Comparison of ENCODE assay signal across 13 mouse cellular contexts in genomic region chr4:89881083-89881482, GRCm38 (mm10).
DNase-seq lines count a peak whose midpoint lies in the region; ATAC-seq and TF ChIP-seq lines count a peak whose summit lies in the region.
"Had no signal": no experiment of that assay in that cellular context is flagged by ENCODE, and none has a peak within 500 bp of the region (broad histone marks: within the 10 kb centered on the region; RNA-seq: fewer than 3 reads in every experiment).

No protein-coding gene starts in this region.

- no peaks in the 10 kb centered on the region for H3K27me3 ChIP-seq in hindbrain, embryonic 11.5 days (ENCODE audit: control insufficient read depth, insufficient read depth, low read length)
- no peaks in the 10 kb centered on the region for H3K27me3 ChIP-seq in hindbrain, embryonic 12.5 days
- H3K27me3 ChIP-seq in MEL (ENCODE audit: control insufficient read depth in 1 of 2, insufficient read depth in 2 of 2, low read length in 2 of 2): no peaks in the 10 kb centered on the region
- no peaks in the 10 kb centered on the region for H3K27me3 ChIP-seq in heart, embryonic 10.5 days (ENCODE audit: insufficient read depth, poor library complexity, severe bottlenecking)
- H3K27me3 ChIP-seq: embryonic facial prominence, embryonic 13.5 days; heart, embryonic 13.5 days had no signal

- TF ChIP-seq EP300 in MEL (IDR thresholded peaks at IDR 0.05; ENCODE audit: low read depth in 1 of 2, low read length in 2 of 2): no peak

- no peak overlapping the region for H3K4me2 ChIP-seq in hindbrain, embryonic 11.5 days (replicated peaks; ENCODE audit: low read depth, low read length)
- no peak overlapping the region for H3K4me2 ChIP-seq in hindbrain, embryonic 12.5 days (replicated peaks)
- H3K4me2 ChIP-seq: embryonic facial prominence, embryonic 13.5 days; heart, embryonic 13.5 days had no signal

- H3K4me1 ChIP-seq in hindbrain, embryonic 11.5 days (replicated peaks; ENCODE audit: control insufficient read depth, insufficient read depth, low read length): no peaks in the 10 kb centered on the region
- no peaks in the 10 kb centered on the region for H3K4me1 ChIP-seq in hindbrain, embryonic 12.5 days
- H3K4me1 ChIP-seq in MEL (ENCODE audit: control insufficient read depth in 1 of 2, insufficient read depth in 2 of 2, low read length in 2 of 2): no peaks in the 10 kb centered on the region
- H3K4me1 ChIP-seq in heart, embryonic 10.5 days: no peaks in the 10 kb centered on the region
- H3K4me1 ChIP-seq: embryonic facial prominence, embryonic 13.5 days; heart, embryonic 13.5 days had no signal

- TF ChIP-seq RAD21 in MEL (IDR thresholded peaks at IDR 0.05; ENCODE audit: low read depth, low read length): peak; percentile 30

- no peak for TF ChIP-seq POLR2A in MEL (IDR thresholded peaks at IDR 0.05; ENCODE audit: control insufficient read depth in 1 of 2, insufficient read depth in 1 of 2, low read depth in 1 of 2, low read length in 2 of 2, poor library complexity in 1 of 2)

- no peak overlapping the region for H3K27ac ChIP-seq in hindbrain, embryonic 11.5 days (ENCODE audit: low read depth, low read length)
- H3K27ac ChIP-seq in hindbrain, embryonic 12.5 days: no peak overlapping the region
- no peak overlapping the region for H3K27ac ChIP-seq in MEL (ENCODE audit: control insufficient read depth, low read depth, low read length)
- H3K27ac ChIP-seq in heart, embryonic 10.5 days: no peak overlapping the region
- H3K27ac ChIP-seq: embryonic facial prominence, embryonic 13.5 days; heart, embryonic 13.5 days had no signal

- TF ChIP-seq CTCF in MEL (IDR thresholded peaks at IDR 0.05 in 2 of 3, conservative IDR thresholded peaks at IDR 0.05 in 1 of 3; ENCODE audit: control insufficient read depth in 1 of 3, insufficient read depth in 1 of 3, low read depth in 2 of 3, low read length in 3 of 3, poor library complexity in 1 of 3, severe bottlenecking in 1 of 3): peak in 1 of 3 experiments; percentile 14; a peak in 1 of 6 replicates

- 65% methylated on average over 3 of the region's 3 CpGs for WGBS in hindbrain, embryonic 11.5 days
- 49% methylated on average over 3 of the region's 3 CpGs for WGBS in hindbrain, embryonic 12.5 days
- WGBS in heart, embryonic 10.5 days: 52% methylated on average over 3 of the region's 3 CpGs

- no peak for ATAC-seq in hindbrain, embryonic 11.5 days (ENCODE audit: low FRiP score)
- ATAC-seq in hindbrain, embryonic 12.5 days (ENCODE audit: low FRiP score): no peak
- no peak for ATAC-seq in erythroblast, adult 5-6 weeks (replicated peaks; ENCODE audit: low FRiP score, poor library complexity, severe bottlenecking)
- ATAC-seq: activated CD4-positive, CD25-positive, alpha-beta regulatory T cell, adult 4 months had no signal

- no peaks in the 10 kb centered on the region for H3K9me3 ChIP-seq in hindbrain, embryonic 11.5 days (ENCODE audit: control insufficient read depth, low read length)
- H3K9me3 ChIP-seq in hindbrain, embryonic 12.5 days (replicated peaks): no peaks in the 10 kb centered on the region
- H3K9me3 ChIP-seq in MEL (replicated peaks; ENCODE audit: insufficient read depth, low read length): no peaks in the 10 kb centered on the region
- H3K9me3 ChIP-seq in heart, embryonic 10.5 days: no peaks in the 10 kb centered on the region
- H3K9me3 ChIP-seq: embryonic facial prominence, embryonic 13.5 days; heart, embryonic 13.5 days had no signal

- no peaks in the 10 kb centered on the region for H3K79me2 ChIP-seq in MEL (ENCODE audit: control insufficient read depth, insufficient read depth, low read length, poor library complexity)

- H3K9ac ChIP-seq in hindbrain, embryonic 11.5 days (ENCODE audit: low read depth, low read length): no peak overlapping the region
- no peak overlapping the region for H3K9ac ChIP-seq in hindbrain, embryonic 12.5 days
- no peak overlapping the region for H3K9ac ChIP-seq in MEL (ENCODE audit: control insufficient read depth, low read depth, low read length, poor library complexity, severe bottlenecking)
- H3K9ac ChIP-seq: embryonic facial prominence, embryonic 13.5 days; heart, embryonic 13.5 days had no signal

- no peaks in the 10 kb centered on the region for H3K36me3 ChIP-seq in hindbrain, embryonic 11.5 days (ENCODE audit: control insufficient read depth, insufficient read depth, low read length)
- H3K36me3 ChIP-seq in hindbrain, embryonic 12.5 days: no peaks in the 10 kb centered on the region
- no peaks in the 10 kb centered on the region for H3K36me3 ChIP-seq in MEL (ENCODE audit: control insufficient read depth in 1 of 2, insufficient read depth in 2 of 2, low read length in 2 of 2)
- no peaks in the 10 kb centered on the region for H3K36me3 ChIP-seq in heart, embryonic 10.5 days
- H3K36me3 ChIP-seq: embryonic facial prominence, embryonic 13.5 days; heart, embryonic 13.5 days had no signal

- peak; percentile 18 for DNase-seq in hindbrain, embryonic 11.5 days (ENCODE audit: low spot score)
- peak; percentile 5 for DNase-seq in 3T3-L1 (ENCODE audit: low read depth, low spot score)
- no peak for DNase-seq in MEL (ENCODE audit: low read depth, low spot score)
- DNase-seq in layer of hippocampus, postnatal 10 days (ENCODE audit: low spot score in 2 of 2): peak; percentile 9 to 30
- no peak for DNase-seq in testis, postnatal 10 days (ENCODE audit: low spot score)
- no peak for DNase-seq in heart, embryonic 10.5 days (ENCODE audit: low spot score)
- DNase-seq: kidney, postnatal 36 days; lung, postnatal 10 days had no signal

- no peak overlapping the region for H3K4me3 ChIP-seq in hindbrain, embryonic 11.5 days (ENCODE audit: low read depth, low read length)
- no peak overlapping the region for H3K4me3 ChIP-seq in hindbrain, embryonic 12.5 days
- no peak overlapping the region for H3K4me3 ChIP-seq in MEL (ENCODE audit: control insufficient read depth in 1 of 2, insufficient read depth in 1 of 2, low read depth in 2 of 2, low read length in 2 of 2)
- no peak overlapping the region for H3K4me3 ChIP-seq in heart, embryonic 10.5 days
- H3K4me3 ChIP-seq: embryonic facial prominence, embryonic 13.5 days; heart, embryonic 13.5 days had no signal

TF ChIP-seq in MEL, 35 proteins besides CTCF, POLR2A, EP300 and RAD21:
- TF ChIP-seq ZKSCAN1 (IDR thresholded peaks at IDR 0.05; ENCODE audit: low read depth, low read length) (no peak), SMC3 (IDR thresholded peaks at IDR 0.05; ENCODE audit: low read depth, low read length) (peak; percentile 21; the same call in 1 of the 2 replicates), RCOR1 (IDR thresholded peaks at IDR 0.05; ENCODE audit: low read depth, low read length) (no peak)

Comparison
In these comparisons a context has a peak if more than half of its experiments do, and no peak if none do; other contexts are left out.
1. DNase-seq: peak in hindbrain, embryonic 11.5 days (single experiment), 3T3-L1 (single experiment) and layer of hippocampus, postnatal 10 days (2 of 2); none in MEL (single experiment), testis, postnatal 10 days (single experiment) and heart, embryonic 10.5 days (single experiment).